ENCODE assay signal across 11 mouse cellular contexts in the genomic region with DNA sequence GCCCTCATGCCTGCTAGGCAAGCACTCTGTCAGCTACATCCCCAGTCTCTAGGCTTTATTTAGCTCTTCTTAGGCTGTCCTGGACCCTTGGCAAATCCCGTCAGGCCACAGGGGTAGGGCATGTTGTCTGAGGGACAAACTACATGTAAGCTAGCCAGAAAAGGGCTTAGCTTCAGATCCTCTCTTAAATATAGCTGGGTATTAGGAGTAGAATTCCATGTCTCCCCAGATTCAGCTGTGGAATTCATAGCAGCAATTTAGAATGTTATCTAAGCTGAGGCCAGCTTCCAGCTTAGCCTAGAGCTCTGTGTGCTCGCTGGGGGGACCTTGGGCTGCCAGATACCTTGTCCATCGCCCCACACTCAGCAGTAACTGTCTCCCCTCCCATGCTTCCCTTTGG.
"Had no signal": no experiment of that assay in that cellular context is flagged by ENCODE, and none has a peak within 500 bp of the region (broad histone marks: within the 10 kb centered on the region; RNA-seq: fewer than 3 reads in every experiment).

No protein-coding gene starts in this region.

- H3K36me3 ChIP-seq: liver, embryonic 15.5 days; midbrain, embryonic 13.5 days had no signal

- H3K27ac ChIP-seq: left cerebral cortex, adult 2 months; liver, embryonic 15.5 days; midbrain, embryonic 13.5 days had no signal

- H3K9me3 ChIP-seq: liver, embryonic 15.5 days; midbrain, embryonic 13.5 days had no signal

- DNase-seq: kidney, postnatal 25 days; lung, adult 2 months; lung, postnatal 36 days; right cerebral cortex, postnatal 14 days; thymus, adult 18-20 months; thymus, postnatal 14 days had no signal

- H3K4me1 ChIP-seq: midbrain, embryonic 13.5 days had no signal

- H3K9ac ChIP-seq: liver, embryonic 15.5 days; midbrain, embryonic 13.5 days had no signal

- H3K4me2 ChIP-seq: liver, embryonic 11.5 days; liver, embryonic 15.5 days; midbrain, embryonic 13.5 days had no signal

- ATAC-seq: lung, postnatal 0 days; midbrain, embryonic 13.5 days had no signal

- H3K27me3 ChIP-seq: liver, embryonic 15.5 days; midbrain, embryonic 13.5 days had no signal

- H3K4me3 ChIP-seq: left cerebral cortex, adult 2 months; liver, embryonic 15.5 days; midbrain, embryonic 13.5 days had no signal
